In the genomic region with DNA sequence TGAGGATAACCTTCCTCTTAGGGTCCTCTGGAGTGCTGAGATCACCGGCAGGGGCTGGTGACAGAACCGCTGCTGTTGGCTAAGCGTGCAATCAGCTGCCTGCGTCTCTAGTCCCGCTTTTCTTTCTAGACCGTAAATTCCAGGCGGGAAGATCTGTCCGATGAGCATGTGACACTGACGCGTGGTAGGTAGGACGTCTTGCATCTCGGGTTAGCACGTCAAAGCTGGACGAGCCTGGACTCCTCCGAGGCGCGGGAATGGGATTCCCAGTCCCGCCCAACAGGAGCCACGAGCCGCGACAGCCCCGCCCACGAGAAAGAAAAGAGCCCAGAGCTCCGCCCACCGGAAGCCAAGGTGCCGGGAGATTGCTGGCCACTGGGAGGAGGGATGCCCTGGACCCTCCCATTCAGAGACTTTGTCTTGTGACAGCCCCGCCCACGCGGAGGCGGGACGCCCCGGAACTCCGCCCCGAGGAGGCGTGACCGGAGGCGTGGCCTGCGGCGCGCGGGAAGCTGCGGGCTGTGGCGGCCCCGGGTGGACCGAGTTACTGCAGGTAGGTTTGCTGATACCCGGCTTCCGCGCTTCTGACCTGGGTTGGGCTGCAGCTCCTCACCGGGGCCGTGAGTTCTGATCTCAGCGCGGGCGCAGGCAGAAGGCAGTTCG, we compare ENCODE assay signal across 8 mouse cellular contexts. TPM values are rescaled to one million over a fixed set of nuclear protein-coding genes. Genes with fewer than 3 reads are reported as not detected.
DNase-seq lines count a peak whose midpoint lies in the region; ATAC-seq lines count a peak whose summit lies in the region.

A gene (plus strand): TSS at position 479 of the 663 bp plus-strand sequence.

- peak; percentile 93 for ATAC-seq in hindbrain, embryonic 11.5 days (ENCODE audit: low FRiP score)

- H3K27ac ChIP-seq in hindbrain, embryonic 11.5 days (ENCODE audit: low read depth, low read length) = no peak within 1 kb of the TSS

- H3K27me3 ChIP-seq in hindbrain, embryonic 11.5 days (ENCODE audit: control insufficient read depth, insufficient read depth, low read length) = no peaks in the 10 kb centered on the region

- peak; percentile 99 for DNase-seq in Muller cell, postnatal 12 days (ENCODE audit: inconsistent ontology term)
- peak; percentile 95 for DNase-seq in cerebellum, adult 9-11 months
- DNase-seq in frontal cortex, adult 2 months (ENCODE audit: extremely low spot score in 1 of 2, low spot score in 1 of 2) = peak; percentile 88 to 93
- peak; percentile 99 for DNase-seq in hindbrain, embryonic 11.5 days (ENCODE audit: low spot score)
- peak; percentile 97 to 98 for DNase-seq in layer of hippocampus, postnatal 10 days (ENCODE audit: low spot score in 2 of 2)
- DNase-seq in lung, postnatal 10 days = peak; percentile 98
- peak; percentile 98 for DNase-seq in ovary, postnatal 36 days (ENCODE audit: low spot score)
- DNase-seq in thymus, postnatal 25 days = peak; percentile 99

- H3K9me3 ChIP-seq in hindbrain, embryonic 11.5 days (ENCODE audit: control insufficient read depth, low read length) = no peaks in the 10 kb centered on the region

- peak within 1 kb of the TSS; percentile 90 for H3K4me2 ChIP-seq in hindbrain, embryonic 11.5 days (replicated peaks; ENCODE audit: low read depth, low read length)

- H3K4me3 ChIP-seq in hindbrain, embryonic 11.5 days (ENCODE audit: low read depth, low read length) = peak within 1 kb of the TSS; percentile 79

- WGBS in hindbrain, embryonic 11.5 days = under 1% methylated on average over 54 of the region's 54 CpGs

- H3K9ac ChIP-seq in hindbrain, embryonic 11.5 days (ENCODE audit: low read depth, low read length) = peak within 1 kb of the TSS; percentile 55

- no peaks in the 10 kb centered on the region for H3K4me1 ChIP-seq in hindbrain, embryonic 11.5 days (replicated peaks; ENCODE audit: control insufficient read depth, insufficient read depth, low read length)

- H3K36me3 ChIP-seq in hindbrain, embryonic 11.5 days (ENCODE audit: control insufficient read depth, insufficient read depth, low read length) = no peaks in the 10 kb centered on the region

RNA-seq across cellular contexts. Expression of the gene that starts here (rescaled TPM):
- 1.3 and 1.4 TPM in 2 replicates for polyA plus RNA-seq in frontal cortex, adult 2 months (2012; rRNA removed)
- 87.8 and 91.2 TPM in 2 replicates for polyA plus RNA-seq in hindbrain, embryonic 11.5 days (2014; fragmentation: Nextera tagmentation; extraction: Ambion mirVana)
- 1 to 10 TPM; 3.6 to 4.2 TPM for total RNA-seq in layer of hippocampus, postnatal 10 days (2021)

Comparison
In these comparisons a context has a peak if more than half of its experiments do, and no peak if none do; other contexts are left out.
1. RNA of the gene that starts here (polyA plus RNA-seq): 87.8 to 91.2 TPM in hindbrain, embryonic 11.5 days; 1.3 to 1.4 TPM in frontal cortex, adult 2 months; every median in the first group is over 10 times any median in the second.
2. Peak in every context shown above with its lines, with median percentiles within 50 percentile points of each other: DNase-seq.